Mouse (Mus musculus) ES-Bruce4 (cell line): ENCODE data around the gene Rnf216.

Source experiments
- CTCF ChIP-seq: IDR thresholded peaks from one replicate; pipeline ENCODE4 v1.8.1; 2011; ENCODE audit warnings: low read depth, low read length
- EP300 ChIP-seq: IDR thresholded peaks from 2 replicates; pipeline ENCODE4 v1.6.1; 2011; ENCODE audit warnings: low read depth, low read length; ENCODE audit not compliant: insufficient read depth
- POLR2A ChIP-seq: IDR thresholded peaks from one replicate; pipeline ENCODE4 v1.8.1; 2011; ENCODE audit warnings: low read length; ENCODE audit not compliant: insufficient read depth

DNA sequence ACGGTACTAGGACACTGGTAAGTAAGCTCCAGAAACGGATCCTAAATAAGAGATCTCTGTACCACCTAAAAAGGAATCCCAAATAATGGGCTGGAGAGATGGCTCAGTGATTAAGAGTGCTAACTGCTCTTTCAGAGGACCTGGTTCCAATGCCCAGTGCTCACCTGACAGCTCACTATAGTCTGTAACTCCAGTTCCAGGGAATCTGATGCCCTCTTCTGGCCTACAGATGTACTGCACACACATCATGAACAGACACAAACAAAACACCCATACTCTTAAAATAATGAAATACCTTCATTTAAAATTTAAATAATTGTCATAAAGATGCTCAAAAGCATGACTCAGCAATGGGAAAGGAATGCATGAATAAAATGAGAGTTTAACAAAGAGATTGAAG lies 36.7 kb upstream of the Rnf216 start:
- TF ChIP-seq EP300 (no peak), CTCF (peak; percentile 3), POLR2A (no peak)
